Mouse (Mus musculus): Measurements from ENCODE around the gene Tacr1.

DNA sequence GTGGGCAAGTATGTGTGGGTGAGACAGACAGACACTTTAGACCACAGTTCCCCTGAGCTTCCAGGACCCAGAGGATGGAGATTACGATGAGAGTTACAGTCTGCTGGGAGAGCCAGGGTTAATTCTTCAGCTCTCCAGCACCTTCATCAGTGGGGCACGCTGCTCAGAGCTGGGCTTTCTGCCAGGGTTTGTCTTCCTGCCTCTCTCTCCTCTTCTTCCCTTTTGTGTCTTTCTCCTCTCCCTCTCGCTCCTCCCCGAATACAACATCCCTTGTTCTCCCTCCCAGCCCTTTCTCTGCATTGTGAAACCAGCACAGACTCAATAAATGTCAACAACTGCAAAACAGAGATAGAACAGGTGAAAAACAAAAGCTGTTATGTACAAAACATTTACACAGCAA lies 18.1 kb downstream of the Tacr1 start:
- TF ChIP-seq EP300 (IDR thresholded peaks at IDR 0.05) (no peak), CTCF (IDR thresholded peaks at IDR 0.05) (no peak)

Measured in lung, postnatal 0 days (tissue).